Mouse (Mus musculus) neural tube, embryonic 15.5 days (tissue): Measurements from ENCODE around the gene Vav1. TPM values are rescaled to one million over a fixed set of nuclear protein-coding genes. Genes with fewer than 3 reads are reported as not detected.

ENCODE experiments used
- ATAC-seq: fragments of 200-750 bp; cut with Nextera tagmentation; 2 replicates; pipeline ENCODE4 v1.8.0; 2017; ENCODE audit warnings: mild to moderate bottlenecking, moderate TSS enrichment, moderate library complexity; ENCODE audit not compliant: low FRiP score
- H3K27ac ChIP-seq: fragments of 300-500 bp; sonication (generic); replicated peaks from 2 replicates; pipeline ENCODE4 v1.5.1; 2015; ENCODE audit warnings: mild to moderate bottlenecking, inconsistent platforms
- H3K27me3 ChIP-seq: fragments of 300-500 bp; sonication (generic); replicated peaks from 2 replicates; pipeline ENCODE4 v1.6.1; 2015; ENCODE audit warnings: inconsistent platforms
- H3K36me3 ChIP-seq: fragments of 300-500 bp; sonication (generic); 2 replicates; pipeline ENCODE4 v1.6.1; 2015; ENCODE audit warnings: inconsistent platforms
- H3K4me1 ChIP-seq: fragments of 300-500 bp; sonication (generic); 2 replicates; pipeline ENCODE4 v1.6.1; 2015; ENCODE audit warnings: inconsistent platforms
- H3K4me2 ChIP-seq: fragments of 300-500 bp; sonication (generic); 2 replicates; pipeline ENCODE4 v1.6.1; 2015; ENCODE audit warnings: inconsistent platforms, mild to moderate bottlenecking, moderate library complexity
- H3K4me3 ChIP-seq: fragments of 300-500 bp; sonication (generic); replicated peaks from 2 replicates; pipeline ENCODE4 v1.5.1; 2015; ENCODE audit warnings: mild to moderate bottlenecking, inconsistent platforms
- H3K9ac ChIP-seq: fragments of 300-500 bp; sonication (generic); replicated peaks from 2 replicates; pipeline ENCODE4 v1.6.1; 2015; ENCODE audit warnings: mild to moderate bottlenecking, inconsistent platforms
- H3K9me3 ChIP-seq: fragments of 300-500 bp; sonication (generic); replicated peaks from 2 replicates; pipeline ENCODE4 v1.6.1; 2016; ENCODE audit warnings: inconsistent platforms
- WGBS: fragments of 180-500 bp; shearing (Covaris S2); methylation state at CpG from one replicate; pipeline ENCODE4 v1.1.7; 2015; ENCODE audit warnings: mixed read lengths; 5-methylcytosine and 5-hydroxymethylcytosine counted together
- polyA plus RNA-seq: library from polyadenylated mRNA; unstranded; fragments of >200 nt; fragmentation: Nextera tagmentation; extraction: Ambion mirVana; gene quantifications from 2 replicates; pipeline ENCODE4 v1.2.1, GENCODE M21; 2015

Gene Vav1
- polyA plus RNA-seq, 1 experiment from 2014 or later = 1.6 TPM

- no peaks in the 10 kb centered on the region for H3K9me3 ChIP-seq
- no peak overlapping the region for H3K9ac ChIP-seq
- H3K36me3 ChIP-seq = no peaks in the 10 kb centered on the region
- WGBS = 68% methylated on average over 5 of the region's 5 CpGs
- no peak overlapping the region for H3K4me2 ChIP-seq
- no peak overlapping the region for H3K27ac ChIP-seq
- no peaks in the 10 kb centered on the region for H3K4me1 ChIP-seq
- no peak overlapping the region for H3K4me3 ChIP-seq
- H3K27me3 ChIP-seq = no peaks in the 10 kb centered on the region
- no peak for ATAC-seq
Observed at GRCm38 (mm10) chr17:57349067-57349466, 70.2 kb downstream of the Vav1 start.

GRCm38 (mm10) chr17:57350212-57350611 is 71.3 kb downstream of the Vav1 start:
- Histone ChIP-seq H3K4me2 (no peak overlapping the region), H3K4me1 (no peaks in the 10 kb centered on the region), H3K27me3 (no peaks in the 10 kb centered on the region), H3K4me3 (no peak overlapping the region), H3K9me3 (no peaks in the 10 kb centered on the region), H3K36me3 (no peaks in the 10 kb centered on the region), H3K9ac (no peak overlapping the region), H3K27ac (no peak overlapping the region)
- 90% methylated on average over 5 of the region's 5 CpGs for WGBS
- no peak for ATAC-seq

GRCm38 (mm10) chr17:57351107-57351506 is 72.2 kb downstream of the Vav1 start:
- no peak overlapping the region for H3K4me2 ChIP-seq
- WGBS = 90% methylated on average over 9 of the region's 9 CpGs
- no peak overlapping the region for H3K9ac ChIP-seq

GRCm38 (mm10) chr17:57358441-57358840 is 79.5 kb downstream of the Vav1 start, which contains the start of gene Adgre1:
Gene Adgre1 (plus strand): TSS chr17:57358691.
- WGBS = 0% methylated on average over 1 of the region's 1 CpGs
- H3K27ac ChIP-seq = no peak within 1 kb of the TSS
- ATAC-seq = no peak
- no peaks in the 10 kb centered on the region for H3K36me3 ChIP-seq
- H3K4me2 ChIP-seq = no peak within 1 kb of the TSS
- H3K9ac ChIP-seq = no peak within 1 kb of the TSS
- H3K4me3 ChIP-seq = no peak within 1 kb of the TSS
- no peaks in the 10 kb centered on the region for H3K9me3 ChIP-seq
- H3K27me3 ChIP-seq = no peaks in the 10 kb centered on the region
- H3K4me1 ChIP-seq = no peaks in the 10 kb centered on the region

More at GRCm38 (mm10) chr17:57351107-57351506, 72.2 kb downstream of the Vav1 start:
- H3K4me3 ChIP-seq = no peak overlapping the region
- no peaks in the 10 kb centered on the region for H3K4me1 ChIP-seq
- no peaks in the 10 kb centered on the region for H3K9me3 ChIP-seq
- ATAC-seq = no peak
- no peaks in the 10 kb centered on the region for H3K36me3 ChIP-seq
- H3K27me3 ChIP-seq = no peaks in the 10 kb centered on the region
- no peak overlapping the region for H3K27ac ChIP-seq

GRCm38 (mm10) chr17:57359485-57360241 is 80.8 kb downstream of the Vav1 start:
- Histone ChIP-seq H3K27ac (no peak overlapping the region), H3K4me2 (no peak overlapping the region), H3K9ac (no peak overlapping the region), H3K27me3 (no peaks in the 10 kb centered on the region), H3K9me3 (no peaks in the 10 kb centered on the region), H3K4me1 (no peaks in the 10 kb centered on the region), H3K4me3 (no peak overlapping the region), H3K36me3 (no peaks in the 10 kb centered on the region)
- ATAC-seq = no peak
- WGBS = 91% methylated on average over 11 of the region's 11 CpGs

Other genes starting within 250 kb of the Vav1 start
- gene Khsrp, start 247.6 kb upstream of the Vav1 start, polyA plus RNA-seq = 25.8 and 29.1 TPM in 2 replicates
- gene Slc25a41, start 237.4 kb upstream of the Vav1 start, polyA plus RNA-seq = not detected in 2 replicates
- gene Crb3, start 220.0 kb upstream of the Vav1 start, polyA plus RNA-seq = 1.6 and 10.2 TPM in 2 replicates
- 42.7 and 43.7 TPM in 2 replicates for gene Slc25a23, start 219.2 kb upstream of the Vav1 start, polyA plus RNA-seq
- 5.6 and 7.7 TPM in 2 replicates for gene Dennd1c, start 200.6 kb upstream of the Vav1 start, polyA plus RNA-seq
- 309 and 350 TPM in 2 replicates for gene Tubb4a, start 191.3 kb upstream of the Vav1 start, polyA plus RNA-seq
- 7.7 and 8.5 TPM in 2 replicates for gene Tnfsf9, start 173.8 kb upstream of the Vav1 start, polyA plus RNA-seq
- 1.7 and 1.8 TPM in 2 replicates for gene Cd70, start 129.3 kb upstream of the Vav1 start, polyA plus RNA-seq
- gene Tnfsf14, start 84.9 kb upstream of the Vav1 start, polyA plus RNA-seq = 0.37 TPM in 1 of 2 replicates, not detected in the other
- gene C3, start 51.0 kb upstream of the Vav1 start, polyA plus RNA-seq = 3.7 and 4.0 TPM in 2 replicates
- gene Gpr108, start 30.7 kb upstream of the Vav1 start, polyA plus RNA-seq = 23.3 and 27.6 TPM in 2 replicates
- gene Trip10, start 29.6 kb upstream of the Vav1 start, polyA plus RNA-seq = 9.3 and 15.9 TPM in 2 replicates
- 3.9 and 4.7 TPM in 2 replicates for gene Adgre1, start 79.6 kb downstream of the Vav1 start, polyA plus RNA-seq